Mouse (Mus musculus) heart, embryonic 14.5 days (tissue): ENCODE data around the gene Olfr986. TPM values are rescaled to one million over a fixed set of nuclear protein-coding genes. Genes with fewer than 3 reads are reported as not detected.

Source experiments
- ATAC-seq: fragments of 200-750 bp; cut with Nextera tagmentation; 2 replicates; pipeline ENCODE4 v1.8.0; 2017; ENCODE audit warnings: low read depth, moderate TSS enrichment; ENCODE audit not compliant: insufficient number of reproducible peaks, insufficient read depth, low FRiP score
- H3K27ac ChIP-seq, 2 experiments: fragments of 200-500 bp in 1 of 2; fragments of 300-500 bp in 1 of 2; sonication (generic) in 1 of 2; replicated peaks in 1 of 2; 2 replicates each; pipeline ENCODE4 v1.5.1; 2012 to 2014; ENCODE audit warnings: low read depth in 2 of 2, low read length in 2 of 2, control low read depth in 1 of 2, mild to moderate bottlenecking in 1 of 2, mixed read lengths in 1 of 2; ENCODE audit not compliant: control insufficient read depth in 1 of 2, insufficient read depth in 1 of 2
- H3K27me3 ChIP-seq: fragments of 300-500 bp; sonication (generic); 2 replicates; pipeline ENCODE4 v1.6.1; 2014; ENCODE audit warnings: mild to moderate bottlenecking, low read length, control low read depth; ENCODE audit not compliant: control insufficient read depth, insufficient read depth
- H3K36me3 ChIP-seq: fragments of 300-500 bp; sonication (generic); 2 replicates; pipeline ENCODE4 v1.6.1; 2014; ENCODE audit warnings: mild to moderate bottlenecking, control low read depth, low read length, mixed read lengths; ENCODE audit not compliant: control insufficient read depth, insufficient read depth
- H3K4me1 ChIP-seq, 2 experiments: fragments of 200-500 bp in 1 of 2; fragments of 300-500 bp in 1 of 2; sonication (generic) in 1 of 2; 2 replicates each; pipeline ENCODE4 v1.6.1; 2012 to 2014; ENCODE audit warnings: low read length in 2 of 2, control low read depth in 1 of 2, mixed read lengths in 1 of 2; ENCODE audit not compliant: control insufficient read depth in 2 of 2, insufficient read depth in 2 of 2
- H3K4me2 ChIP-seq: fragments of 300-500 bp; sonication (generic); 2 replicates; pipeline ENCODE4 v1.6.1; 2014; ENCODE audit warnings: mild to moderate bottlenecking, low read length
- H3K4me3 ChIP-seq, 2 experiments: fragments of 200-500 bp in 1 of 2; fragments of 300-500 bp in 1 of 2; sonication (generic) in 1 of 2; 2 replicates each; pipeline ENCODE4 v1.5.1; 2012 to 2014; ENCODE audit warnings: low read length in 2 of 2, mild to moderate bottlenecking in 2 of 2, control low read depth in 1 of 2, low read depth in 1 of 2, moderate library complexity in 1 of 2; ENCODE audit not compliant: control insufficient read depth in 1 of 2, insufficient read depth in 1 of 2
- H3K9ac ChIP-seq: fragments of 300-500 bp; sonication (generic); 2 replicates; pipeline ENCODE4 v1.6.1; 2014; ENCODE audit warnings: mild to moderate bottlenecking, low read length
- H3K9me3 ChIP-seq: fragments of 300-500 bp; sonication (generic); 2 replicates; pipeline ENCODE4 v1.6.1; 2016; ENCODE audit warnings: low read length, control low read depth; ENCODE audit not compliant: control insufficient read depth
- WGBS: fragments of 180-500 bp; shearing (Covaris S2); extraction: QIAGEN DNeasy Blood & Tissue Kit; methylation state at CpG from one replicate; pipeline ENCODE4 v1.1.7; 2014; 5-methylcytosine and 5-hydroxymethylcytosine counted together
- polyA plus RNA-seq: library from polyadenylated mRNA; unstranded; fragments of >200 nt; fragmentation: Nextera tagmentation; extraction: Ambion mirVana; gene quantifications from 2 replicates; pipeline ENCODE4 v1.2.1, GENCODE M21; 2014

The Olfr986 gene
- polyA plus RNA-seq, 1 experiment from 2014 or later: not detected

DNA sequence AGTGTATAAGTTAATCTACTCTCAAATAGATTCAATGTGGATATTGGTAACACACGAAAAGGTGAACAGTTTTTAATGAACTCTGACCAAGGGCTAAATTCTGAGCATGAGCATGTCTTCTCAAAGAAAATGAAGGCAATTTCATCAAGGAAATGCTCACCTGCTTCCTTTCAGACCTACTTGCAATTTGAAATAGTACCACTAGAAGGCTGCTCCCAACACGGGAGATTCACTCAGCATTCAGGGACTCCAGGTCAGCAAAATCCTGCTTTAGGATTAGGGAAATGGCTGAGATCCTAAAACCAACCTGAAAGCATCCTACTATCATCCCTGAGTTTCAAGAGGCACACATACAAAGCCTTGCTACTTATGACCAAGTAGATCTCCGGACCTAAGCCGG, 43.6 kb downstream of the Olfr986 start:
- no peak overlapping the region for H3K27ac ChIP-seq
- H3K9ac ChIP-seq: no peak overlapping the region
- no peaks in the 10 kb centered on the region for H3K36me3 ChIP-seq
- no peaks in the 10 kb centered on the region for H3K9me3 ChIP-seq
- no peak for ATAC-seq
- H3K27me3 ChIP-seq: no peaks in the 10 kb centered on the region
- H3K4me2 ChIP-seq: no peak overlapping the region
- H3K4me1 ChIP-seq: no peaks in the 10 kb centered on the region
- 62% methylated on average over 4 of the region's 4 CpGs for WGBS
- H3K4me3 ChIP-seq: no peak overlapping the region

- Histone ChIP-seq H3K27me3 (no peaks in the 10 kb centered on the region), H3K9me3 (peaks cover 4% of the 10 kb centered on the region; the same call in 1 of the 2 replicates), H3K4me2 (no peak overlapping the region), H3K4me3 (no peak overlapping the region), H3K9ac (no peak overlapping the region), H3K27ac (no peak overlapping the region), H3K36me3 (no peaks in the 10 kb centered on the region), H3K4me1 (no peaks in the 10 kb centered on the region)
- no peak for ATAC-seq
- WGBS: 58% methylated on average over 10 of the region's 10 CpGs
Observed at GRCm38 (mm10) chr9:40227874-40228789, 47.4 kb downstream of the Olfr986 start.

DNA sequence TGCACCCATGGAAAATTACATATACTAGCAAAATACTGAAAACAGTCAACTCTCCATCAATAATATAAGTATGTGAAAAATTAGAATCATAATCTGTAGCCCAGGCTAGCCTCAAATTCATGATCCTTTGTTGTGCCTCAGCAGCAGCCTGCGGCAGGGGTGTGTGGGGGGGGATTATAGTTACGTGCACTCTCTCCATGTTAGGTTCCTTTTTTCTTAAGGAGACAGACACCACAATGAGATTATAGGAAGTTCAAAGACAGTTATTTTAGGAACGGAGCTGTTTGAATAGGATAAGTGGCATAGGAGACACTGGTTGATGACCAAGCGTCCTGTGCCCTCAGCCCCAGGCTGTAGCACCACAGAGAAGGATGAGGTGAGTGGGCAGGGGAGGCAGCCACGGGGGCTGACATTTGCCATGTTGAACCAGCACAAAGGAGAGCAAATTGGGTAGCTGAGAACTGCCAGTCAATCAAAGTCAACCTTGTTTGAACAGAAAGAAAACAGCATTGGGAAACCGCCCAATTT, 48.1 kb downstream of the Olfr986 start:
- Histone ChIP-seq H3K4me2 (no peak overlapping the region), H3K9me3 (peaks cover 4% of the 10 kb centered on the region; the same call in 1 of the 2 replicates), H3K36me3 (no peaks in the 10 kb centered on the region), H3K27ac (no peak overlapping the region), H3K27me3 (no peaks in the 10 kb centered on the region), H3K9ac (no peak overlapping the region), H3K4me1 (no peaks in the 10 kb centered on the region), H3K4me3 (no peak overlapping the region)
- WGBS: 45% methylated on average over 6 of the region's 6 CpGs
- no peak for ATAC-seq

DNA sequence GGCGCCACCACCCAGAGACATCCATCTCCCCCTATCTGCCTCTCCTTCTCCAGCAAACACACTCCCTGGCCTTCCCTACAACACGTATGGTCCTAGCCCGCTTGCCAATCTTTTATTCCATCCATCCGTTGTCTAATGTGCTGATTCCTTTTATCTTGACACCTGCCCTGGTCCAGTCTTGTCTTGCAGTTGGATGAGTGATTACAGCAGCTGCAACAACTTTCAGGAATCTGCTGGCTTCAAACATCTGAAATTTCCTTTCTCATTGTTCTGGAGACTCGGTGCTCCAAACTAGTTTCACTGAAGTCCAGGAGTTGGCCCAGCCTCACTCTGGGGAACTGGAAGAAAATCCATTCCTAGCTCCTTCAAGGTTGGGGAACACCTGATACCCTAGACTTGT, 48.8 kb downstream of the Olfr986 start:
- WGBS: 61% methylated on average over 5 of the region's 5 CpGs
- Histone ChIP-seq H3K36me3 (no peaks in the 10 kb centered on the region), H3K9ac (no peak overlapping the region), H3K4me3 (no peak overlapping the region), H3K27me3 (no peaks in the 10 kb centered on the region), H3K4me2 (no peak overlapping the region), H3K27ac (no peak overlapping the region), H3K4me1 (no peaks in the 10 kb centered on the region), H3K9me3 (peaks cover 4% of the 10 kb centered on the region; the same call in 1 of the 2 replicates)
- ATAC-seq: no peak

- no peak overlapping the region for H3K4me3 ChIP-seq
- no peaks in the 10 kb centered on the region for H3K4me1 ChIP-seq
- no peaks in the 10 kb centered on the region for H3K27me3 ChIP-seq
- ATAC-seq: no peak
- no peak overlapping the region for H3K9ac ChIP-seq
- 76% methylated on average over 3 of the region's 3 CpGs for WGBS
- H3K4me2 ChIP-seq: no peak overlapping the region
- no peak overlapping the region for H3K27ac ChIP-seq
- H3K36me3 ChIP-seq: no peaks in the 10 kb centered on the region
- H3K9me3 ChIP-seq: peaks cover 4% of the 10 kb centered on the region; the same call in 1 of the 2 replicates
Observed at GRCm38 (mm10) chr9:40231019-40231418, 50.3 kb downstream of the Olfr986 start.

DNA sequence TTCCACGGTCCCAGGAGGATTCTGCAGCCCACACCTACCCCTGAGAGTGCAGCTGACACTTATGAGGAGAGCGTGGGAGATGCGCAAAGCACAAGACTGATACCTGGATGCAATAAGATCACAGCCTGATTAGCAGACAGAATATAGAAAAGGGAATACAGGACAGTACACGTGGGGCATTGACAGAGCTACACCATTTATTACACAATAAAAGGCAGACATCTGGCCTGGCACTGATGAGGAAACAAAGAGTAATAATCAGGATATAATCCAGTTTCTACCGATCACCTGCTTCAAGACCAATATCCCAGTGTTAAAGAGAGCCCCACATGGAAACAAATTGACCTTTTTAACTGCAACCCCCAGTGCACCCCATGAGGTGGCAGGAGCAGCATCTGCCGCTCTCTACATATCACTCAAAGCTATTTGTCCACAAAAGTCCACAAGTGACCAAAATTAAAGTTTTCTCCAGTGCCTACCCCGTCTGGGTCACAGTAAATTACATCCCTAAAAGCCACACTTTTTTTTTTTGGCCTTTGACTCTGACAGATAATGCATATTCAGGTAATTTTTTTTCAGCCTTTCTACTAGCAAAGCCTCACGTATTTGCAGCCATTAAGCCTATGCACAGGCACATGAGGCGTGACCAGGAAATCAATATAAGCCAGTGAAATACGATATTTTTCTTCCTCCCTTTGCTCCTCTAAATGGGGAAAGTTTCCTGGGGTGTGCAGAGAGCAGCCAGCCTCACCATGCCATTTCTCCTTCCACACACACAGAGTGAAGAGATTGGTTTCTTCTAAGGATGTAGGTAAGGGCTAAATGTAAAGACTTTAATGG, 53.7 kb downstream of the Olfr986 start:
- Histone ChIP-seq H3K9me3 (peaks cover 4% of the 10 kb centered on the region; the same call in 1 of the 2 replicates), H3K36me3 (no peaks in the 10 kb centered on the region), H3K27ac (no peak overlapping the region), H3K4me2 (no peak overlapping the region), H3K4me1 (no peaks in the 10 kb centered on the region), H3K4me3 (no peak overlapping the region), H3K9ac (no peak overlapping the region), H3K27me3 (no peaks in the 10 kb centered on the region)
- WGBS: 72% methylated on average over 10 of the region's 10 CpGs
- ATAC-seq: no peak

DNA sequence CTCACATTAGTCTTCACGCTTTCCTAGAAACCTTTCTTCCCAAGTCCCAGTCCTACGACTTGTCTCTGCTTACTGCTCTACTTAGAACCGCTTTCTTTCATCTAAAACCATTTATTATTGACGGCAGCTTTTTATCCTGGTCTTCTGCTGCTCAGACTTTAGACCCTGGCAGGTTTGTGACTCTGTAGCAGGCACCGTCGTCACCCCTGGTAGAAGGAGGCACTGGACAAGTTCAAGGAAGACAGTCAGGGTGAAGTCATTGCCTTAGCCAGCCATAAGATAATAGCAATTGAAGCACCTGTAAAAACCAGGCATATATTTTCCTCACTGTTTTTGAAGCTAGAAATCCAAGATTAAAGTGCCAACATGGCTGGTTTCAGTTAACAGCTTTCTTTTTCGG, 54.5 kb downstream of the Olfr986 start:
- no peak for ATAC-seq
- H3K36me3 ChIP-seq: no peaks in the 10 kb centered on the region
- peaks cover 7% of the 10 kb centered on the region for H3K27me3 ChIP-seq
- 86% methylated on average over 7 of the region's 7 CpGs for WGBS
- no peak overlapping the region for H3K9ac ChIP-seq
- no peak overlapping the region for H3K4me3 ChIP-seq
- no peaks in the 10 kb centered on the region for H3K4me1 ChIP-seq
- H3K9me3 ChIP-seq: peaks cover 4% of the 10 kb centered on the region; the same call in 1 of the 2 replicates
- no peak overlapping the region for H3K4me2 ChIP-seq
- H3K27ac ChIP-seq: no peak overlapping the region
